Mouse (Mus musculus) hindbrain, embryonic 11.5 days (tissue): ENCODE measurements around the gene Fam102b. TPM values are rescaled to one million over a fixed set of nuclear protein-coding genes. Genes with fewer than 3 reads are reported as not detected.

ENCODE experiments used
- ATAC-seq: fragments of 200-750 bp; cut with Nextera tagmentation; 2 replicates; pipeline ENCODE4 v1.8.0; 2017; ENCODE audit warnings: mild to moderate bottlenecking, moderate TSS enrichment, moderate library complexity; ENCODE audit not compliant: low FRiP score
- DNase-seq: peaks from one replicate; pipeline ENCODE4 v3.0.0-alpha.2; 2015; ENCODE audit warnings: low spot score
- H3K27ac ChIP-seq: fragments of 300-500 bp; sonication (generic); 2 replicates; pipeline ENCODE4 v1.5.1; 2014; ENCODE audit warnings: mild to moderate bottlenecking, low read depth, low read length
- H3K27me3 ChIP-seq: fragments of 300-500 bp; sonication (generic); 2 replicates; pipeline ENCODE4 v1.6.1; 2014; ENCODE audit warnings: mild to moderate bottlenecking, low read length, moderate library complexity, mixed read lengths; ENCODE audit not compliant: control insufficient read depth, insufficient read depth
- H3K36me3 ChIP-seq: fragments of 300-500 bp; sonication (generic); 2 replicates; pipeline ENCODE4 v1.6.1; 2014; ENCODE audit warnings: mild to moderate bottlenecking, low read length, moderate library complexity, mixed read lengths; ENCODE audit not compliant: control insufficient read depth, insufficient read depth
- H3K4me1 ChIP-seq: fragments of 300-500 bp; sonication (generic); replicated peaks from 2 replicates; pipeline ENCODE4 v1.6.1; 2014; ENCODE audit warnings: low read length, mixed read lengths; ENCODE audit not compliant: control insufficient read depth, insufficient read depth
- H3K4me2 ChIP-seq: fragments of 300-500 bp; sonication (generic); replicated peaks from 2 replicates; pipeline ENCODE4 v1.6.1; 2014; ENCODE audit warnings: mild to moderate bottlenecking, low read depth, low read length
- H3K4me3 ChIP-seq: fragments of 300-500 bp; sonication (generic); 2 replicates; pipeline ENCODE4 v1.5.1; 2014; ENCODE audit warnings: low read depth, low read length
- H3K9ac ChIP-seq: fragments of 300-500 bp; sonication (generic); 2 replicates; pipeline ENCODE4 v1.6.1; 2014; ENCODE audit warnings: low read depth, low read length
- H3K9me3 ChIP-seq: fragments of 300-500 bp; sonication (generic); 2 replicates; pipeline ENCODE4 v1.6.1; 2016; ENCODE audit warnings: low read length; ENCODE audit not compliant: control insufficient read depth
- WGBS: fragments of 180-500 bp; shearing (Covaris S2); extraction: QIAGEN DNeasy Blood & Tissue Kit; methylation state at CpG from one replicate; pipeline ENCODE4 v1.1.7; 2014; 5-methylcytosine and 5-hydroxymethylcytosine counted together
- polyA plus RNA-seq: library from polyadenylated mRNA; unstranded; fragments of >200 nt; fragmentation: Nextera tagmentation; extraction: Ambion mirVana; gene quantifications from 2 replicates; pipeline ENCODE4 v1.2.1, GENCODE M21; 2014

The Fam102b gene
- polyA plus RNA-seq, 1 experiment from 2014 or later = 12.5 TPM

- peak; percentile 36; the same call in 1 of the 2 replicates for ATAC-seq
- 19% methylated on average over 16 of the region's 16 CpGs for WGBS
Observed at GRCm38 (mm10) chr3:109025579-109025978, 1.8 kb downstream of the Fam102b start.

GRCm38 (mm10) chr3:109023066-109023465 lies 4.3 kb downstream of the Fam102b start:
- ATAC-seq = no peak
- no peak for DNase-seq
- Histone ChIP-seq H3K4me1 (no peaks in the 10 kb centered on the region), H3K4me3 (no peak overlapping the region), H3K4me2 (no peak overlapping the region), H3K9ac (no peak overlapping the region), H3K27ac (no peak overlapping the region), H3K9me3 (no peaks in the 10 kb centered on the region), H3K27me3 (no peaks in the 10 kb centered on the region), H3K36me3 (no peaks in the 10 kb centered on the region)
- WGBS = 83% methylated on average over 8 of the region's 8 CpGs

More at GRCm38 (mm10) chr3:109025579-109025978, 1.8 kb downstream of the Fam102b start:
- no peaks in the 10 kb centered on the region for H3K36me3 ChIP-seq
- H3K4me1 ChIP-seq = no peaks in the 10 kb centered on the region
- H3K9ac ChIP-seq = no peak overlapping the region
- peak overlapping the region; percentile 30 for H3K4me2 ChIP-seq
- DNase-seq = peak; percentile 93
- peak overlapping the region; percentile 16 for H3K4me3 ChIP-seq
- no peaks in the 10 kb centered on the region for H3K9me3 ChIP-seq
- H3K27ac ChIP-seq = no peak overlapping the region
- no peaks in the 10 kb centered on the region for H3K27me3 ChIP-seq

GRCm38 (mm10) chr3:109021720-109022516 lies 5.5 kb downstream of the Fam102b start:
- H3K4me1 ChIP-seq = no peaks in the 10 kb centered on the region
- H3K27ac ChIP-seq = no peak overlapping the region
- no peaks in the 10 kb centered on the region for H3K36me3 ChIP-seq
- DNase-seq (no peak), ATAC-seq (no peak)
- no peaks in the 10 kb centered on the region for H3K9me3 ChIP-seq
- 91% methylated on average over 6 of the region's 6 CpGs for WGBS
- H3K4me2 ChIP-seq = no peak overlapping the region
- no peak overlapping the region for H3K9ac ChIP-seq
- H3K4me3 ChIP-seq = no peak overlapping the region
- no peaks in the 10 kb centered on the region for H3K27me3 ChIP-seq

- no peak overlapping the region for H3K4me2 ChIP-seq
- H3K36me3 ChIP-seq = no peaks in the 10 kb centered on the region
- 84% methylated on average over 5 of the region's 5 CpGs for WGBS
- DNase-seq = no peak
- H3K9me3 ChIP-seq = no peaks in the 10 kb centered on the region
- H3K27ac ChIP-seq = no peak overlapping the region
- ATAC-seq = no peak
- no peak overlapping the region for H3K4me3 ChIP-seq
- no peaks in the 10 kb centered on the region for H3K4me1 ChIP-seq
- H3K27me3 ChIP-seq = no peaks in the 10 kb centered on the region
- H3K9ac ChIP-seq = no peak overlapping the region
Observed at GRCm38 (mm10) chr3:109018336-109018735, 9.1 kb downstream of the Fam102b start.

- no peaks in the 10 kb centered on the region for H3K4me1 ChIP-seq
- H3K36me3 ChIP-seq = no peaks in the 10 kb centered on the region
- H3K4me2 ChIP-seq = no peak overlapping the region
- H3K27ac ChIP-seq = no peak overlapping the region
- no peak overlapping the region for H3K9ac ChIP-seq
- DNase-seq = no peak
- ATAC-seq = no peak
- H3K27me3 ChIP-seq = no peaks in the 10 kb centered on the region
- 86% methylated on average over 4 of the region's 4 CpGs for WGBS
- H3K9me3 ChIP-seq = no peaks in the 10 kb centered on the region
- no peak overlapping the region for H3K4me3 ChIP-seq
Observed at GRCm38 (mm10) chr3:109012595-109012994, 14.8 kb downstream of the Fam102b start.

GRCm38 (mm10) chr3:109010489-109011260 lies 16.7 kb downstream of the Fam102b start:
- WGBS = 74% methylated on average over 7 of the region's 7 CpGs
- ATAC-seq (no peak), DNase-seq (no peak)
- Histone ChIP-seq H3K27ac (no peak overlapping the region), H3K4me2 (no peak overlapping the region), H3K9ac (no peak overlapping the region), H3K9me3 (no peaks in the 10 kb centered on the region), H3K36me3 (no peaks in the 10 kb centered on the region), H3K4me1 (no peaks in the 10 kb centered on the region), H3K4me3 (no peak overlapping the region), H3K27me3 (no peaks in the 10 kb centered on the region)

- Histone ChIP-seq H3K27me3 (no peaks in the 10 kb centered on the region), H3K4me1 (no peaks in the 10 kb centered on the region), H3K4me2 (no peak overlapping the region), H3K36me3 (no peaks in the 10 kb centered on the region), H3K4me3 (no peak overlapping the region), H3K27ac (no peak overlapping the region), H3K9ac (no peak overlapping the region), H3K9me3 (no peaks in the 10 kb centered on the region)
- no peak for DNase-seq
- ATAC-seq = no peak
- WGBS = 89% methylated on average over 5 of the region's 5 CpGs
Observed at GRCm38 (mm10) chr3:109008180-109008579, 19.2 kb downstream of the Fam102b start.

- Histone ChIP-seq H3K9me3 (no peaks in the 10 kb centered on the region), H3K9ac (no peak overlapping the region), H3K4me1 (no peaks in the 10 kb centered on the region), H3K36me3 (no peaks in the 10 kb centered on the region), H3K27me3 (no peaks in the 10 kb centered on the region), H3K4me2 (no peak overlapping the region), H3K27ac (no peak overlapping the region), H3K4me3 (no peak overlapping the region)
- DNase-seq (no peak), ATAC-seq (no peak)
- 75% methylated on average over 5 of the region's 5 CpGs for WGBS
Observed at GRCm38 (mm10) chr3:109005777-109006176, 21.6 kb downstream of the Fam102b start.
